Mouse (Mus musculus) midbrain, embryonic 10.5 days (tissue): ENCODE results near the gene Insr. TPM values are rescaled to one million over a fixed set of nuclear protein-coding genes. Genes with fewer than 3 reads are reported as not detected.

ENCODE experiments used
- DNase-seq: peaks from one replicate; pipeline ENCODE4 v3.0.0-alpha.2; 2017; ENCODE audit warnings: low spot score
- H3K27ac ChIP-seq: fragments of 300-500 bp; sonication (generic); replicated peaks from 2 replicates; pipeline ENCODE4 v1.5.1; 2016; ENCODE audit warnings: mild to moderate bottlenecking
- H3K27me3 ChIP-seq: fragments of 300-500 bp; sonication (generic); 2 replicates; pipeline ENCODE4 v1.6.1; 2016; ENCODE audit warnings: low read depth, mild to moderate bottlenecking; ENCODE audit not compliant: poor library complexity, severe bottlenecking
- H3K36me3 ChIP-seq: fragments of 300-500 bp; sonication (generic); 2 replicates; pipeline ENCODE4 v1.6.1; 2016; ENCODE audit warnings: mild to moderate bottlenecking, moderate library complexity
- H3K4me1 ChIP-seq: fragments of 300-500 bp; sonication (generic); 2 replicates; pipeline ENCODE4 v1.6.1; 2016
- H3K4me3 ChIP-seq: fragments of 300-500 bp; sonication (generic); 2 replicates; pipeline ENCODE4 v1.5.1; 2016; ENCODE audit warnings: mild to moderate bottlenecking, moderate library complexity
- H3K9me3 ChIP-seq: fragments of 300-500 bp; sonication (generic); replicated peaks from 2 replicates; pipeline ENCODE4 v1.6.1; 2016; ENCODE audit warnings: mild to moderate bottlenecking
- WGBS: fragments of 180-500 bp; shearing (Covaris S2); methylation state at CpG from one replicate; pipeline ENCODE4 v1.1.7; 2016; 5-methylcytosine and 5-hydroxymethylcytosine counted together
- polyA plus RNA-seq: library from polyadenylated mRNA; unstranded; fragments of >200 nt; fragmentation: Nextera tagmentation; extraction: Ambion mirVana; gene quantifications from 2 replicates; pipeline ENCODE4 v1.2.1, GENCODE M21; 2016

The Insr gene
- polyA plus RNA-seq, 1 experiment from 2014 or later, result 21.9 TPM

DNA sequence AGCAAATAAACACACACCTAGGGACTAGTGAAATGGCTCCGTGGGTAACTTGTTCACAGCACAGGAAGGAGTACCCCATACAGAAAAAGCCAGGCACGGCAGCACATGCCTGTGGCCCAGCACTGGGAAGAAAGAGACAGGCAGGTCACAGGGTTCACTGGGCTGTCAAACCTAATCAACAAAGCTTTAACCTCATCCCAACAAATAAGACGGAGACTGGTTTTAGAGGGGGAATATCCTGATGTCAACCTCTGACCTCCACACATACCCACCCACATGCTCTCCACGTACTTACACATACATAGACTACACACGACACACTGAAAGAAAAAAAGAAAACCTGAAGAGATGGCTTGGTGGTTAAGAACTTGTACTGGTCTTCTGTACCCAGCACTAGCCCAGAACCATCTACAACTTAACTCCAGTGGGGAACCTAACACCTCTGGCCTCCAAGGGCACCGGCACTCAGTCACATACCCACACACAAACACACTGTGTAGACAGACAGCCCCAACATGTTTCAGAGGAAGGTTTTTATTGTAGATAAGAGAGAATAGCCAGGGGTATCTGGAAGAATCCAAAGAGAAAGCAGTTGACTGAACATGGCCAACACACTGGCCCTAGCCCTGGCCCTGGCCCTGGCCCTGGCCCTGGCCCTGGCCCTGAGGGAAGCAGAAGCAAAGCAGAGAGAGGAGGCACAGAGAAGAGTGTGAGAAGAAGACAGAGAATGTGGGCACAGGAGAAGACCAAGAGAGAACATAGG, 12.6 kb downstream of the Insr start:
- H3K36me3 ChIP-seq, result 0 out of 2 replicates have a peak, but pooled peaks cover 8% of the 10 kb centered on the region
- H3K9me3 ChIP-seq, result peaks cover 5% of the 10 kb centered on the region; the same call in 1 of the 2 replicates
- no peaks in the 10 kb centered on the region for H3K4me1 ChIP-seq
- no peaks in the 10 kb centered on the region for H3K27me3 ChIP-seq
- H3K27ac ChIP-seq, result no peak overlapping the region
- WGBS, result 80% methylated on average over 6 of the region's 6 CpGs
- no peak for DNase-seq
- no peak overlapping the region for H3K4me3 ChIP-seq

DNA sequence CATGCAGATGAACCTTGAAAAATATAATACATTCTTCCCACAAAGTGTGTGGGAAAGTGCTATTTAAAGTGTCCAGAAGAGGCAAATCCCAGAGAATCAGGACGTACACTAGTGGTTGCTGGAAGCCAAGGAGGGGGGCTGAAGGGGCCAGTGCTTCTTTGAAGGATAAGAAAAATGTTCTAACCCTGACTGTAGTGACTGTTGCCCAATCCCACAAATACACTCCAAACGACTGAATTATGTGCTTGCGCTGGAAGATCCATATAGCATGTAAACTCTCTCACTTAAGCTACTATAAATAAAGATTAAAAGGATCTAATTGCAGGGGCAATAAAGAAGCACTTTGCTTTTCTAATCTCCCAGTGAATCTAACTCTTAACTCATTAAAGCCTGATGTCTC, 14.2 kb downstream of the Insr start:
- Histone ChIP-seq H3K27me3 (no peaks in the 10 kb centered on the region), H3K4me1 (peaks cover 4% of the 10 kb centered on the region; the same call in 1 of the 2 replicates), H3K4me3 (no peak overlapping the region), H3K27ac (no peak overlapping the region), H3K36me3 (0 out of 2 replicates have a peak, but pooled peaks cover 8% of the 10 kb centered on the region), H3K9me3 (peaks cover 5% of the 10 kb centered on the region; the same call in 1 of the 2 replicates)
- WGBS, result 88% methylated on average over 3 of the region's 3 CpGs
- no peak for DNase-seq

DNA sequence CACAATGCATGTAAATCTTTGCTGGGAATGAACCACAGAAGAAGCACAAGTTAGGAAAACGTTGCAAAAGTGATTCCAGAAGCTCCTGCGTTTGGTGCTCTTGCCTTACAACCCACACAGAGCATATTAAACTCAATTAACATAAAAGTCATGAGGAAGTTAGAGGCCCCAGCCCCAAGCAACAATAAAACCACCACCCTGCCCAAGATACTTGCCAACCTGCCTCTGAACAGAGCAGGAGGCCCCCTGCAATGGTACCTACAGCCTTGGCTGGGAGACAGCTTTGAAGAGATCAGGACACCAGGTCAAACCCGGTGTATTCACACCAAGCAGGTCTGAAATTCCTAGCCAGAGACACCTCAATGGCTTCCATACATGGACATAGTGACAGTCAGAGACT, 16.6 kb downstream of the Insr start:
- 87% methylated on average over 3 of the region's 3 CpGs for WGBS
- no peak overlapping the region for H3K27ac ChIP-seq
- peaks cover 20% of the 10 kb centered on the region for H3K36me3 ChIP-seq

DNA sequence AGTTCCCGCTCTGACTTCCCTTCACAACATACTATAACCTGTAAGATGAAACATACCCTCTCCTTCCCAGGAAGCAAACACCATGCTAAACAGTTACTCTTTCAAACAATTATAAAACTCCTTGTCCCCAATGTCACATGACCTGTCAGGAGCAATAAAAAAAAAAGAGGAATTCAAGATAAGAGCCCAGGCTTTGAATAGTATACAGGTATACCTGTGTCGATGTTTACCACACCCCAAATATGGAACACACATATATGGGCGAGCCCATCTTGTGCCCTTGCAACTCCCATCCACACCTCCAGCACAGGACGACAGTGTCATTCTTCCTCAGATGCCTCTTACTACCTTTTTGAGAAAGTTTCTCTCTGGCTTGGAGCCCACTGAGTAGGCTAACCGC, 18.3 kb downstream of the Insr start:
- no peak overlapping the region for H3K27ac ChIP-seq
- H3K4me3 ChIP-seq, result no peak overlapping the region
- no peaks in the 10 kb centered on the region for H3K27me3 ChIP-seq
- WGBS, result 94% methylated on average over 5 of the region's 5 CpGs
- no peak for DNase-seq
- peaks cover 5% of the 10 kb centered on the region; the same call in 1 of the 2 replicates for H3K9me3 ChIP-seq
- H3K4me1 ChIP-seq, result peaks cover 8% of the 10 kb centered on the region; the same call in 1 of the 2 replicates
- H3K36me3 ChIP-seq, result peaks cover 30% of the 10 kb centered on the region

More for the DNA sequence above, 16.6 kb downstream of the Insr start:
- peaks cover 8% of the 10 kb centered on the region; the same call in 1 of the 2 replicates for H3K4me1 ChIP-seq
- H3K27me3 ChIP-seq, result no peaks in the 10 kb centered on the region
- peaks cover 5% of the 10 kb centered on the region; the same call in 1 of the 2 replicates for H3K9me3 ChIP-seq
- H3K4me3 ChIP-seq, result no peak overlapping the region
- no peak for DNase-seq

DNA sequence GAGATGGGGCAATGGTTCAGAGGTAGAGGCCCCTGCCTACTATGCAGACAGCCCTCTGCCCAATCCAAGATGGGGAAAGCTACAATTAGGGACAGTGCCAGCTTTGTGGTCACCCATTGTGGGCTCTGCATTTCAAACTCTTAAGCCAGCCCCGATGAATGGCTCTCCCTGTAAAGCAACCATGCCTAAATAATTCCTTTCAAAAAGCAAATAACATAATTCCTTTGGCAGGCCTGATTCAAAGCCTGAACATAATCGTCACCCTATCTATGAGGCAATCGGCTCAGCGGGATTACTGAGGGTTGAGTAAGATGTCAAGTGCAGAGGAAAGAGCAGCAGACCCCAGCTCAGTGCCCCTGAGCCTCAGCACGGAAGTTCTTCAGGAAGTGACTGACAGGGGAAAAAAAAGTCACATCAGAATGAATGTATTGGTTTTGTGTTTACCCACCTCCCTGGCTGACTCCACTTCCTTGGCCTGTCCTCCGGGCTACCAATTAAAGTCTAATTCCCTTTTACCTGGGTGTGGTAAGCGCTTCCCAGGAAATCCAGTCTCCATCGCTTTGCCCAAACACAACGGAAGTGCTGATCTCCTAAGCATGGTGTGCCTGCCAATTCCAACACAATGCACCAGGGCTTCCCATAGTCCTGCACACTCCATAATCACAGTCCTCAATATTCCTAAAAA, 19.1 kb downstream of the Insr start:
- no peak for DNase-seq
- WGBS, result 66% methylated on average over 9 of the region's 9 CpGs
- Histone ChIP-seq H3K27me3 (no peaks in the 10 kb centered on the region), H3K9me3 (peaks cover 5% of the 10 kb centered on the region; the same call in 1 of the 2 replicates), H3K36me3 (peaks cover 33% of the 10 kb centered on the region), H3K27ac (no peak overlapping the region), H3K4me1 (peaks cover 8% of the 10 kb centered on the region; the same call in 1 of the 2 replicates), H3K4me3 (no peak overlapping the region)

DNA sequence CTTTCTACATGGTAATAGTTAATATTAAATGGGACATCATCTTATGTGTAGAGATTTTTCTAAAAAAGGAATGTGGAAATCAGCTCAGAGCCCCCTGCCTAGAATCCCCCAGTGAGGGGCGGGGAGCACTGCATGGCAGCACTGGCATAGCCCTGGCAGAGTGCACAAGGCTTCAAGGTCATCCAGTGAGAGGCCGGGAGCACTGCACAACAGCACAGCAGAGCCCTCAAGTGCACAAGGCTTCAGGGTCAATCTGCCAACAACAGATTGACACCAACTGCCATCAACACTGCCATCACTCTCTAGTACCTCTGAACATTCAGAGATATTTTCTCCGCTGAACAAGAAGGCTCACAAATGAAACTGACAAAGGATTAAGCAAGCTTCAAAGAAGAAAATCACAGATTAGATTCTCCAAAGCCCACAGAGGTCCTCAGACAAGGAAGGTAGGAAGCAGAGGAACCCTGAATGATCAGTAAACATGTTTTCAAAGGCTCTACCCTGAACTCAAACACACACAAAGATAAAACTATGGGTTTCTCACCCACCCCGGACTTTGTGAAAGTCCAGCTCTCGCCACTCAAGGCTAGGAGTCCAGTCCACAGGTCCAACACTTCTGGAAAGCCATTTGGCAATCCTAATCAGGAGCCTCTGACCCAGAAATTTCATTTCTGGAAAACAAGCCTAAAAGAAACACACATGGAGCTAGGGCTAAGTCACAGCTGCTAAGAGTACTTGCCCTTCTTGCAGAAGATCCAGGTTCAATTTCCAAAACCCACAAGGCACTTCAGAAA, 23.1 kb downstream of the Insr start:
- no peak overlapping the region for H3K4me3 ChIP-seq
- H3K27ac ChIP-seq, result no peak overlapping the region
- H3K4me1 ChIP-seq, result peaks cover 8% of the 10 kb centered on the region; the same call in 1 of the 2 replicates
- H3K27me3 ChIP-seq, result no peaks in the 10 kb centered on the region
- H3K36me3 ChIP-seq, result peaks cover 51% of the 10 kb centered on the region
- DNase-seq, result no peak
- WGBS, result 91% methylated on average over 5 of the region's 5 CpGs
- no peaks in the 10 kb centered on the region for H3K9me3 ChIP-seq

DNA sequence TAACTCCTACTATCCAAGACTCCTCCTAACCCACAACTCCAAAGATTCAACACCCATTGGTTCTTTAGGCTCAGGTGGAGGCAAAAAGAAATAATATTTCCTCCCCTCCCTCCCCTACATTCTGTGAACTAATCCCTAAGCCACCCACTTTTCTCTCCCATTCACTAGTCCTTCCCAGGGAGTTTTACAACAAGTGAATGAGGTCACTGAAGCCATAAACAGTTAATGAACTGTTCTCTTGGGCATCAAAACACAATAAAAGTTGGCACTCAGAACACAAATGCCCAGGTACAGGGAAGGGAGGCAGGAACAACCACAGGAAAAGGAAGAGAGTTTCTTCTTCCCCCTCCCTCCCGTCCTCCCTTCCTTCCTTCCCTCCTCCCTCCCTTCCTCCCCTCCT, 24.1 kb downstream of the Insr start:
- no peak for DNase-seq
- 0 out of 2 replicates have a peak, but pooled peaks cover 2% of the 10 kb centered on the region for H3K9me3 ChIP-seq
- H3K4me3 ChIP-seq, result no peak overlapping the region
- H3K4me1 ChIP-seq, result peaks cover 5% of the 10 kb centered on the region; the same call in 1 of the 2 replicates
- no peaks in the 10 kb centered on the region for H3K27me3 ChIP-seq
- H3K27ac ChIP-seq, result no peak overlapping the region
- WGBS, result 69% methylated on average over 1 of the region's 1 CpGs
- peaks cover 60% of the 10 kb centered on the region for H3K36me3 ChIP-seq

DNA sequence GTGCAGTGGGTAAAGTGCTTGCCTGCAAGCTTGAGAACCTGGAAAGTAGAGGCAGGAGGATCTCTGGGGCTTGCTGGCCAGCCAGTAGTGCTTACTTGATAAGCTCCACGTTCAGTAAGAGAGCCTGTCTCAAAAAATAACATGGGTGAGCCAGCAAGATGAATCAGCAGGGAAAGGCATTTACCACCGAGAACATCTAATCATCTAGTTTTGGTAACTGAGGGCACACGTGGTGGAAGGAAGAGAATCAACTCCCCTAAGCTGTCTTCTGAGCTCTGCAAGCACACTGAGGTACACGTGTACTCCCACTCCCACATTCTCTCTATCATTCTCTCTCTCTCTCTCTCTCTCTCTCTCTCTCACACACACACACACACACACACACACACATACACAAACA, 26.2 kb downstream of the Insr start:
- no peaks in the 10 kb centered on the region for H3K27me3 ChIP-seq
- WGBS, result 85% methylated on average over 4 of the region's 4 CpGs
- H3K27ac ChIP-seq, result no peak overlapping the region
- DNase-seq, result no peak
- no peaks in the 10 kb centered on the region for H3K4me1 ChIP-seq
- H3K36me3 ChIP-seq, result peaks cover 49% of the 10 kb centered on the region
- no peak overlapping the region for H3K4me3 ChIP-seq
- 0 out of 2 replicates have a peak, but pooled peaks cover 2% of the 10 kb centered on the region for H3K9me3 ChIP-seq

DNA sequence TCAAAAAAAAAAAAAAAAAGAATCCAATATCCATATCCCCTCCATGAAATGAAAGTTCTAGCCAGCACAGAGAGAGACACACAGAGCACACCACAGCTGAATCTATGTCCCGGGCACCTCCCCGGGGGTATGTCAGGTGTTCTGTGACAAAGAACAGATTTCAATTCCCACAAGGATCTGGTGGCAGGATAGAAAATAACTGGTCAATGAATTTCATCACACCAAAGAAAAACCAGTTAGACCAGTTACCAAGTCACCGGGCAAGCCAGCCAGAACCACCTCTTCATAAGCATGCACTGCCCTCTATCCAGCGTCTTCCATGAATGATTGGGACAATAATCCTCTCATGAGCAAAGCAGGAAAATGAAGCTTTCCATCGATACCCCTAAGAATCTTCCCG, 26.8 kb downstream of the Insr start:
- no peaks in the 10 kb centered on the region for H3K4me1 ChIP-seq
- H3K4me3 ChIP-seq, result no peak overlapping the region
- peaks cover 45% of the 10 kb centered on the region for H3K36me3 ChIP-seq
- WGBS, result 96% methylated on average over 6 of the region's 6 CpGs
- DNase-seq, result no peak
- no peaks in the 10 kb centered on the region for H3K27me3 ChIP-seq
- 0 out of 2 replicates have a peak, but pooled peaks cover 2% of the 10 kb centered on the region for H3K9me3 ChIP-seq
- H3K27ac ChIP-seq, result no peak overlapping the region

DNA sequence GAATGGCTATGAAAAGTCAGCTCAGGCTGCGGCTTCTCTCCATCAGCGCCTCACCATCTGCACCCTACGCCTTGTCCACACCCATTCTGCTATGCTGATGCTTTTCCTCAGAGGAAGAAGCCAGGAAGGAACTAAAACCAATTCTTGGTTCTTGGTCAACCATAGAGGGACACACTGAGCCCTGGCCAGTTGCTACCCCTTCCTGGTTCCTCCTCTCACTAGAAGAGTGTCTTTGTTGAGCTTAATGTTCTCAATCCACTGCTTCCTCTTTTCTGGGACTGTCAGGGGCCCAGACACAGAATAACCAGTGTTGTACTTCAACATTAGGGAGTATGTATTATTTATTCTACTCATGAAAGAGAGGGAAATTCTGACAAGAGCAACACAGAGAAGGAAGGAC, 28.3 kb downstream of the Insr start:
- no peak for DNase-seq
- 98% methylated on average over 3 of the region's 3 CpGs for WGBS
- Histone ChIP-seq H3K27ac (no peak overlapping the region), H3K27me3 (no peaks in the 10 kb centered on the region), H3K36me3 (peaks cover 47% of the 10 kb centered on the region), H3K4me3 (no peak overlapping the region), H3K4me1 (no peaks in the 10 kb centered on the region), H3K9me3 (peaks cover 2% of the 10 kb centered on the region; the same call in 1 of the 2 replicates)

DNA sequence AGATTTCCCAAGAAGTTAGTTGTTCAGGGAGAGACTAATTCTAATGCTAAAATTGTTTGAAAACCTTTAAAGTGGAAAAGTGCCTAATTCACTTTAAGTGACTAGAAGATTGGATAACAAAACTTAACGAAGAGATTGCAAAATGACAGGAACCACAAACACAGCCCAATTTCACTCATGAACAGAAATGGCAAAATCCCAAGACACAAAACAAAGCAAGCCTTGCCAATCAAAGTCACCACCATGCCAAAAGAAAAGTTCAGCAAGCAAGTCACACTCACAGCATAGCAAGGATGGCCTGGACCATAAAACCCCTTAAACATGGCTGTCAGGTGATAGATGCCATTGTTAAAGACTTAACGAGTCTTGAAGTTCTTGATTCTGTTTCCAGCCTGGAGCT, 29.5 kb downstream of the Insr start:
- no peak for DNase-seq
- 89% methylated on average over 2 of the region's 2 CpGs for WGBS
- Histone ChIP-seq H3K4me3 (no peak overlapping the region), H3K9me3 (peaks cover 2% of the 10 kb centered on the region; the same call in 1 of the 2 replicates), H3K4me1 (no peaks in the 10 kb centered on the region), H3K36me3 (peaks cover 50% of the 10 kb centered on the region), H3K27ac (no peak overlapping the region), H3K27me3 (no peaks in the 10 kb centered on the region)

DNA sequence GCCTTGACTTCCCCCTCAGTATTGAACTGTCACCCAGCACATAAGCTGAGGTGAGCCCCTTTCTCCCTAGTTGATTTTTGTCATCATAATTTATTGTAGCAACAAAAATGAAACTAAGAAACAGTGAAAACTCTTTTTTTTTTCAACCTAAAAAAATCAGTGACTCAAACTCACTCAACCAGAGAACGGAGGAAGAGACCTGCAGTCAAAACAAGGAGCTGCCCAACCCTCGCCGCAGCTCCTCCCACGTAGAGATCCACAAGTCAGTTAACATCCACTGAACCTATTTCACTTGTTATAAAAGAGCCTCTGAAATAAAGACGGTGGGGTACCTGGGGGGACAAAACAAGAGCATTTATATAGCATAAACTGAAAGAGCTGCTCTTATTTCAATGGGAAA, 30.7 kb downstream of the Insr start:
- H3K36me3 ChIP-seq, result peaks cover 41% of the 10 kb centered on the region
- no peak for DNase-seq
- H3K27ac ChIP-seq, result no peak overlapping the region
- no peak overlapping the region for H3K4me3 ChIP-seq
- H3K4me1 ChIP-seq, result no peaks in the 10 kb centered on the region
- WGBS, result 91% methylated on average over 5 of the region's 5 CpGs
- peaks cover 2% of the 10 kb centered on the region; the same call in 1 of the 2 replicates for H3K9me3 ChIP-seq
- H3K27me3 ChIP-seq, result no peaks in the 10 kb centered on the region
